Comparison of ENCODE assay signal across 24 mouse cellular contexts in the genomic region with DNA sequence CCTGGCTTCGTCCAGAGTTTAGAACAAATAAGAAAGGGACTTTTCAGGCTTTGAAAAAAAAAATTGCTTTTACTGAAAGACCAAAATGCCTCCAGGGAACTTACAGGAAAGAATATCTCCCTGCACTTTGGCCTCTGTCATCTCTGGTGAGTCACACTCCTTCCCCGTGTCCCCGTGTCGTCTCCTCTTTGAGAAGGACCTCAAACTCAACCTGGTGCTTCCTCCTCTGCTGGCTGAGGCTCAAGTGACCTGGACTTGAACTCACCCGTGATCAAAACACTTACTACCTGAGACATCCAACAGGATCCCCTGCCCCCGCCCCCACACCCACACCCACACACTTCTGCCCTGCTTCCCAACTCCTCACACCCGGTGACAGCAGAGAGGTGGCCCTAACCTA.
DNase-seq lines count a peak whose midpoint lies in the region; ATAC-seq lines count a peak whose summit lies in the region.
"Had no signal": no experiment of that assay in that cellular context is flagged by ENCODE, and none has a peak within 500 bp of the region (broad histone marks: within the 10 kb centered on the region; RNA-seq: fewer than 3 reads in every experiment).

No protein-coding gene starts in this region.

- H3K9ac ChIP-seq in intestine, embryonic 14.5 days (ENCODE audit: low read length) = no peak overlapping the region
- H3K9ac ChIP-seq: embryonic facial prominence, embryonic 13.5 days; liver, embryonic 14.5 days; stomach, embryonic 15.5 days had no signal

- no peaks in the 10 kb centered on the region for H3K27me3 ChIP-seq in intestine, embryonic 14.5 days (replicated peaks; ENCODE audit: control insufficient read depth, insufficient read depth, low read length)
- H3K27me3 ChIP-seq: embryonic facial prominence, embryonic 13.5 days; stomach, embryonic 15.5 days had no signal

- H3K9me3 ChIP-seq in intestine, embryonic 14.5 days (ENCODE audit: control insufficient read depth, low read length) = no peaks in the 10 kb centered on the region
- H3K9me3 ChIP-seq: embryonic facial prominence, embryonic 13.5 days; forebrain, embryonic 10.5 days; stomach, embryonic 15.5 days had no signal

- H3K36me3 ChIP-seq in intestine, embryonic 14.5 days (ENCODE audit: control insufficient read depth, insufficient read depth, low read length) = no peaks in the 10 kb centered on the region
- H3K36me3 ChIP-seq: forebrain, embryonic 10.5 days; G1E; stomach, embryonic 15.5 days had no signal

- H3K4me1 ChIP-seq in intestine, embryonic 14.5 days (replicated peaks; ENCODE audit: control insufficient read depth, insufficient read depth, low read length) = no peaks in the 10 kb centered on the region
- H3K4me1 ChIP-seq: embryonic facial prominence, embryonic 13.5 days; forebrain, embryonic 10.5 days; stomach, embryonic 15.5 days had no signal

- ATAC-seq in intestine, embryonic 14.5 days (replicated peaks; ENCODE audit: low FRiP score, low TSS enrichment, low read depth) = 0 out of 2 replicates have a peak, but pooled peaks have one; percentile 43
- ATAC-seq: forebrain, embryonic 16.5 days; hindbrain, embryonic 16.5 days had no signal

- H3K4me2 ChIP-seq in intestine, embryonic 14.5 days (ENCODE audit: low read length) = no peak overlapping the region
- H3K4me2 ChIP-seq: embryonic facial prominence, embryonic 13.5 days; stomach, embryonic 15.5 days had no signal

- no peak overlapping the region for H3K27ac ChIP-seq in intestine, embryonic 14.5 days (ENCODE audit: low read depth)
- H3K27ac ChIP-seq: embryonic facial prominence, embryonic 13.5 days; forebrain, embryonic 10.5 days; liver, embryonic 14.5 days; macrophage; stomach, embryonic 15.5 days had no signal

- 59% methylated on average over 7 of the region's 7 CpGs for WGBS in intestine, embryonic 14.5 days
- WGBS in large intestine, adult 2 months = 24% methylated on average over 7 of the region's 7 CpGs

- DNase-seq in kidney, postnatal 36 days = peak; percentile 18 to 30
- no peak for DNase-seq in kidney, adult 18-20 months
- no peak for DNase-seq in intestine, embryonic 14.5 days (ENCODE audit: low spot score)
- peak; percentile 29 for DNase-seq in large intestine, adult 2 months (ENCODE audit: low read depth, low spot score)
- DNase-seq in gastrocnemius, postnatal 4 days (ENCODE audit: low spot score in 2 of 2) = no peak
- no peak for DNase-seq in cerebellum, adult 8-10 months
- no peak for DNase-seq in right cerebral cortex, postnatal 36 days (ENCODE audit: low spot score in 2 of 2)
- DNase-seq: adrenal gland, postnatal 10 days; cerebellum, adult 11 months; cerebellum, adult 9-11 months; heart, postnatal 14 days; liver; lung, adult 2 months; lung, postnatal 10 days; right cerebral cortex, postnatal 25 days; thymus, postnatal 14 days had no signal

- no peak overlapping the region for H3K4me3 ChIP-seq in intestine, embryonic 14.5 days (ENCODE audit: low read depth, low read length)
- H3K4me3 ChIP-seq: embryonic facial prominence, embryonic 13.5 days; forebrain, embryonic 10.5 days; stomach, embryonic 15.5 days had no signal

Comparison
In these comparisons a context has a peak if more than half of its experiments do, and no peak if none do; other contexts are left out.
1. DNase-seq: peak in kidney, postnatal 36 days (2 of 2) and large intestine, adult 2 months (single experiment); none in kidney, adult 18-20 months (single experiment), intestine, embryonic 14.5 days (single experiment), gastrocnemius, postnatal 4 days (0 of 2), cerebellum, adult 8-10 months (single experiment) and right cerebral cortex, postnatal 36 days (0 of 2).